In the genomic region with DNA sequence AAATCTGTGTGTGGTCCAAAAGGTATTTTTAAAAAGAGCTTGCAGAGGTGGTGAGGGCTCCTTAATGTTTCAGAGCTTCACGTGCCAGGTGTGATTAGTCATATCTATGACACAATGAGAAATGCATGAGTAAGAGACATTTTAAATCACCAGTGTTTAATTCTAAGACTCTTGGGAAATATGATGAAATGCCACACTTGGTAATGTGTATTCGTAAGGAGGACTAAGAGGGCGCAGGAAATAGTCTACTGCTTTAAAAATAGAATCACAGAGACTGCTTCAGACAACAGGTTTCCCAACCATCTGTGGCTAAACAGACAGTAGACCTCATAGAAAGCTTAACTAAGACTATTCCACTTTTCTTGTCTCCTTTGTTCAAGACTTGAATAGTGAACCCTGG, we compare ENCODE assay signal across 30 mouse cellular contexts.
DNase-seq lines count a peak whose midpoint lies in the region; ATAC-seq lines count a peak whose summit lies in the region.
"Had no signal": no experiment of that assay in that cellular context is flagged by ENCODE, and none has a peak within 500 bp of the region (broad histone marks: within the 10 kb centered on the region; RNA-seq: fewer than 3 reads in every experiment).

No protein-coding gene starts in this region.

- ATAC-seq in frontal cortex, adult (ENCODE audit: low TSS enrichment): peak; percentile 56
- no peak for ATAC-seq in hindbrain, embryonic 11.5 days (ENCODE audit: low FRiP score)
- ATAC-seq: forebrain, embryonic 14.5 days; forebrain, postnatal 0 days; Patski had no signal

- no peaks in the 10 kb centered on the region for H3K9me3 ChIP-seq in hindbrain, embryonic 11.5 days (ENCODE audit: control insufficient read depth, low read length)
- H3K9me3 ChIP-seq: embryonic facial prominence, embryonic 12.5 days; embryonic facial prominence, embryonic 15.5 days; G1E; heart, embryonic 12.5 days; heart, embryonic 15.5 days; hindbrain, embryonic 12.5 days; hindbrain, embryonic 15.5 days had no signal

- DNase-seq in frontal cortex, postnatal 25 days (ENCODE audit: low spot score in 2 of 2): no peak
- peak; percentile 8 for DNase-seq in lung, postnatal 36 days
- DNase-seq in lung, adult 18-20 months: no peak
- DNase-seq in gonadal fat pad, adult 2 months (ENCODE audit: low read depth): peak; percentile 10
- DNase-seq in hindbrain, embryonic 11.5 days (ENCODE audit: low spot score): no peak
- DNase-seq in spleen, postnatal 10 days (ENCODE audit: low spot score in 2 of 2): no peak
- DNase-seq: adrenal gland, postnatal 10 days; adrenal gland, postnatal 36 days; B cell, adult 2 months; cerebellum, adult 11 months; cerebellum, adult 2 months; cerebellum, adult 9-11 months; cerebellum, postnatal 25 days; forebrain, postnatal 0 days; gastrocnemius, postnatal 10 days; gastrocnemius, postnatal 36 days; heart, adult 18-20 months; heart, postnatal 10 days; heart, postnatal 4 days had no signal

- 88% methylated on average over 3 of the region's 3 CpGs for WGBS in hindbrain, embryonic 11.5 days

- H3K27ac ChIP-seq in hindbrain, embryonic 11.5 days (ENCODE audit: low read depth, low read length): no peak overlapping the region
- H3K27ac ChIP-seq: embryonic facial prominence, embryonic 12.5 days; embryonic facial prominence, embryonic 15.5 days; heart, embryonic 15.5 days; hindbrain, embryonic 12.5 days; hindbrain, embryonic 15.5 days had no signal

- H3K4me1 ChIP-seq in hindbrain, embryonic 11.5 days (replicated peaks; ENCODE audit: control insufficient read depth, insufficient read depth, low read length): no peaks in the 10 kb centered on the region
- H3K4me1 ChIP-seq: embryonic facial prominence, embryonic 12.5 days; embryonic facial prominence, embryonic 15.5 days; hindbrain, embryonic 12.5 days; hindbrain, embryonic 15.5 days had no signal

- H3K27me3 ChIP-seq in hindbrain, embryonic 11.5 days (ENCODE audit: control insufficient read depth, insufficient read depth, low read length): no peaks in the 10 kb centered on the region
- H3K27me3 ChIP-seq: CH12.LX; embryonic facial prominence, embryonic 12.5 days; embryonic facial prominence, embryonic 15.5 days; heart, embryonic 12.5 days; heart, embryonic 15.5 days; hindbrain, embryonic 12.5 days; hindbrain, embryonic 15.5 days; Patski had no signal

- no peak overlapping the region for H3K4me3 ChIP-seq in hindbrain, embryonic 11.5 days (ENCODE audit: low read depth, low read length)
- H3K4me3 ChIP-seq: embryonic facial prominence, embryonic 12.5 days; embryonic facial prominence, embryonic 15.5 days; heart, embryonic 12.5 days; heart, embryonic 15.5 days; hindbrain, embryonic 12.5 days; hindbrain, embryonic 15.5 days had no signal

- H3K9ac ChIP-seq in hindbrain, embryonic 11.5 days (ENCODE audit: low read depth, low read length): no peak overlapping the region
- H3K9ac ChIP-seq: embryonic facial prominence, embryonic 12.5 days; embryonic facial prominence, embryonic 15.5 days; forebrain, postnatal 0 days; heart, embryonic 12.5 days; heart, embryonic 15.5 days; hindbrain, embryonic 12.5 days; hindbrain, embryonic 15.5 days had no signal

- H3K36me3 ChIP-seq in hindbrain, embryonic 11.5 days (ENCODE audit: control insufficient read depth, insufficient read depth, low read length): no peaks in the 10 kb centered on the region
- H3K36me3 ChIP-seq: embryonic facial prominence, embryonic 12.5 days; embryonic facial prominence, embryonic 15.5 days; G1E; heart, embryonic 12.5 days; heart, embryonic 15.5 days; hindbrain, embryonic 12.5 days; hindbrain, embryonic 15.5 days had no signal

- no peak overlapping the region for H3K4me2 ChIP-seq in hindbrain, embryonic 11.5 days (replicated peaks; ENCODE audit: low read depth, low read length)
- H3K4me2 ChIP-seq: embryonic facial prominence, embryonic 12.5 days; embryonic facial prominence, embryonic 15.5 days; heart, embryonic 12.5 days; heart, embryonic 15.5 days; hindbrain, embryonic 12.5 days; hindbrain, embryonic 15.5 days had no signal

Comparison
In these comparisons a context has a peak if more than half of its experiments do, and no peak if none do; other contexts are left out.
1. DNase-seq: peak in lung, postnatal 36 days (single experiment) and gonadal fat pad, adult 2 months (single experiment); none in frontal cortex, postnatal 25 days (0 of 2), lung, adult 18-20 months (0 of 2), hindbrain, embryonic 11.5 days (single experiment) and spleen, postnatal 10 days (0 of 2).